Mouse (Mus musculus): ENCODE results near the gene Ypel2.

- TF ChIP-seq CTCF (IDR thresholded peaks at IDR 0.05; ENCODE audit: low read depth): no peak
- TF ChIP-seq EP300 (IDR thresholded peaks at IDR 0.05; ENCODE audit: low read depth): no peak
These were observed 68.3 kb downstream of the Ypel2 start for GRCm38 (mm10) chr11:86925085-86925638.
